Mouse (Mus musculus) midbrain, embryonic 16.5 days (tissue): Measurements from ENCODE around the gene Ddb1. TPM values are rescaled to one million over a fixed set of nuclear protein-coding genes. Genes with fewer than 3 reads are reported as not detected.

Experiments used
- ATAC-seq: fragments of 200-750 bp; cut with Nextera tagmentation; 2 replicates; pipeline ENCODE4 v1.8.0; 2017; ENCODE audit warnings: moderate TSS enrichment
- H3K27ac ChIP-seq: fragments of 300-500 bp; sonication (generic); 2 replicates; pipeline ENCODE4 v1.5.1; 2014; ENCODE audit warnings: mild to moderate bottlenecking, low read length, mixed read lengths
- H3K27me3 ChIP-seq: fragments of 300-500 bp; sonication (generic); 2 replicates; pipeline ENCODE4 v1.6.1; 2014; ENCODE audit warnings: low read depth, low read length, mixed read lengths; ENCODE audit not compliant: control insufficient read depth, insufficient read depth
- H3K36me3 ChIP-seq: fragments of 300-500 bp; sonication (generic); 2 replicates; pipeline ENCODE4 v1.6.1; 2014; ENCODE audit warnings: mild to moderate bottlenecking, low read length, moderate library complexity, mixed read lengths; ENCODE audit not compliant: control insufficient read depth, insufficient read depth
- H3K4me1 ChIP-seq: fragments of 300-500 bp; sonication (generic); 2 replicates; pipeline ENCODE4 v1.6.1; 2014; ENCODE audit warnings: mild to moderate bottlenecking, low read length, mixed read lengths; ENCODE audit not compliant: control insufficient read depth, insufficient read depth
- H3K4me2 ChIP-seq: fragments of 300-500 bp; sonication (generic); 2 replicates; pipeline ENCODE4 v1.6.1; 2014; ENCODE audit warnings: mild to moderate bottlenecking, low read length, mixed read lengths
- H3K4me3 ChIP-seq: fragments of 300-500 bp; sonication (generic); 2 replicates; pipeline ENCODE4 v1.5.1; 2014; ENCODE audit warnings: low read depth, mild to moderate bottlenecking, low read length, moderate library complexity, mixed read lengths
- H3K9ac ChIP-seq: fragments of 300-500 bp; sonication (generic); 2 replicates; pipeline ENCODE4 v1.6.1; 2014; ENCODE audit warnings: low read depth, low read length, mixed read lengths
- H3K9me3 ChIP-seq: fragments of 300-500 bp; sonication (generic); replicated peaks from 2 replicates; pipeline ENCODE4 v1.6.1; 2014; ENCODE audit warnings: mild to moderate bottlenecking, low read length, mixed read lengths; ENCODE audit not compliant: control insufficient read depth, poor library complexity, severe bottlenecking
- WGBS: fragments of 180-500 bp; shearing (Covaris S2); extraction: QIAGEN DNeasy Blood & Tissue Kit; methylation state at CpG from one replicate; pipeline ENCODE4 v1.1.7; 2014; 5-methylcytosine and 5-hydroxymethylcytosine counted together
- polyA plus RNA-seq: library from polyadenylated mRNA; unstranded; fragments of >200 nt; fragmentation: Nextera tagmentation; extraction: Ambion mirVana; gene quantifications from 2 replicates; pipeline ENCODE4 v1.2.1, GENCODE M21; 2015

Ddb1 gene
- polyA plus RNA-seq, 1 experiment from 2014 or later, result 218 TPM

GRCm38 (mm10) chr19:10603660-10604523 lies 1.2 kb upstream of the Ddb1 start:
- H3K27ac ChIP-seq, result peak overlapping the region; percentile 90; the same call in 1 of the 2 replicates
- peaks cover 14% of the 10 kb centered on the region for H3K36me3 ChIP-seq
- no peaks in the 10 kb centered on the region for H3K9me3 ChIP-seq
- H3K4me3 ChIP-seq, result no peak overlapping the region
- H3K4me1 ChIP-seq, result peaks cover 31% of the 10 kb centered on the region
- no peaks in the 10 kb centered on the region for H3K27me3 ChIP-seq
- H3K9ac ChIP-seq, result no peak overlapping the region
- H3K4me2 ChIP-seq, result no peak overlapping the region
- 86% methylated on average over 18 of the region's 18 CpGs for WGBS
- ATAC-seq, result no peak

DNA sequence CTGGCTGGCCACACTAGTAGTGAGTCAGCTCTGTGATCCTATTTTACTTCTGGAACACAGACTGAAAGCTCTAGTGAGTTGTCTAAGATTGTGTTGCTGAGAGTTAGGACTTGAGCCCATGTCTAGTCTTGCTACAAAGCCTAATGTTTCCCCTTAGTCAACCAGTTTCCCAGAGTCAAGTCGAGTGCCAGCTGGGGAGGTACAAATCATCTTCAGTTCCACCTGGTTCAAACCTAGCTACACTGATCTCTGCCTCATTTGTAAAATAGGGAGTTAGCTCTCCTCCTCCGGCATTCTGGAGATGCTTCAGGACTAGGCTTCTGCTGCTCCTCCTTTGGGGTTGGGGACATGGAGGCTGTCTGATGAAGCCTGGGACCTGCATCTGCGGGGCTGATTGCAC lies 593 bp upstream of the Ddb1 start:
- 59% methylated on average over 3 of the region's 3 CpGs for WGBS
- peak overlapping the region; percentile 90 for H3K27ac ChIP-seq
- H3K9me3 ChIP-seq, result no peaks in the 10 kb centered on the region
- peak overlapping the region; percentile 96 for H3K9ac ChIP-seq
- peaks cover 31% of the 10 kb centered on the region for H3K4me1 ChIP-seq
- ATAC-seq, result no peak
- peak overlapping the region; percentile 61 for H3K4me2 ChIP-seq
- H3K4me3 ChIP-seq, result peak overlapping the region; percentile 96
- H3K36me3 ChIP-seq, result peaks cover 17% of the 10 kb centered on the region
- H3K27me3 ChIP-seq, result no peaks in the 10 kb centered on the region

GRCm38 (mm10) chr19:10605901-10606622 lies 935 bp downstream of the Ddb1 start:
- 7% methylated on average over 20 of the region's 20 CpGs for WGBS
- Histone ChIP-seq H3K9me3 (no peaks in the 10 kb centered on the region), H3K27ac (peak overlapping the region; percentile 90), H3K27me3 (no peaks in the 10 kb centered on the region), H3K4me1 (peaks cover 31% of the 10 kb centered on the region), H3K4me2 (peak overlapping the region; percentile 86), H3K4me3 (peak overlapping the region; percentile 96), H3K9ac (peak overlapping the region; percentile 96), H3K36me3 (peaks cover 29% of the 10 kb centered on the region)
- no peak; the same call in 1 of the 2 replicates for ATAC-seq

- Histone ChIP-seq H3K4me3 (no peak overlapping the region), H3K27me3 (no peaks in the 10 kb centered on the region), H3K9me3 (no peaks in the 10 kb centered on the region), H3K9ac (no peak overlapping the region), H3K4me2 (no peak overlapping the region), H3K36me3 (peaks cover 46% of the 10 kb centered on the region), H3K27ac (no peak overlapping the region), H3K4me1 (peaks cover 21% of the 10 kb centered on the region)
- 89% methylated on average over 5 of the region's 5 CpGs for WGBS
- no peak for ATAC-seq
Observed at GRCm38 (mm10) chr19:10608573-10609240, 3.6 kb downstream of the Ddb1 start.

DNA sequence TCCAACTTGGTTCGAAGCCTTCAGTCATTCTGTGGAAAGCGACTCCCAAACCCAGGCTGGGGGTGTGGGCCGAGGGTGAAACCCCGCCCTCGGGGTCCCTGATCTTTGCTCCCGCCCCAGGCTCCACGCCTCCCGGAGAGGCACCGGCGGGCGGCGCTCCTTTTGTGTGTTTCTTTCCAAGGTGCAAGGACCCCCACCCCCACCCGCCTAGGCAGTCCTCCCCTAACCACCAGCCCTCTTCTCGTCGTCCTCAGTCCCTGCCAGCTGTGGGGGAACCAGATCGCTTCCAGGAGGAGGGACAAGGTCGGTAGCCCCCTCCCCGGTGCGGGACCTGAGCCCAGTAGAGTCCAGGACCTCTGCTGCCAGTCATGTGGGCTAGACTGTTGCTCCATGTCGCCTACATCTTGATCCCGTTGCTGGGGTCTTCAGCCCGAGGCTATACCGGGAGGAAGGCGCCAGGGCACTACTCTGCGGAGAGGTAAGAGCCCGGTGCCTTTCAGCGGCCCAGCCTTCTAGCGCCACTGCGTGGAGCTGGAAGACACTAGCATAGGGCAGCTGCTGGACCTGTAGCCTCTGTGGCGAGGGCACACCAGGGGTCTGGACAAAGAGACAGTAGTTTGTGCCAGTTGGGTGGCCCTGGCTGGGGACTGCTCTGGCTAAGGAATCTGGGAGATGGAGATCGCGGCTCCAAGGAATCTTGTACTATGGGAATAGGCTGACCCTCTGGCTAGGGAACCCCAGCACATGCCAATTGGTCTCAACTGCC lies 29.2 kb downstream of the Ddb1 start, which contains the start of gene Vwce:
Vwce (plus strand) TSS at position 108 of the 766 bp plus-strand sequence.
- Histone ChIP-seq H3K9me3 (no peaks in the 10 kb centered on the region), H3K4me1 (peaks cover 13% of the 10 kb centered on the region), H3K27ac (peak within 1 kb of the TSS; percentile 55; the same call in 1 of the 2 replicates), H3K36me3 (peaks cover 7% of the 10 kb centered on the region; the same call in 1 of the 2 replicates), H3K4me2 (peak within 1 kb of the TSS; percentile 96), H3K9ac (peak within 1 kb of the TSS; percentile 72), H3K27me3 (no peaks in the 10 kb centered on the region; the same call in 1 of the 2 replicates), H3K4me3 (peak within 1 kb of the TSS; percentile 48)
- 2% methylated on average over 32 of the region's 32 CpGs for WGBS
- peak; percentile 87 for ATAC-seq

DNA sequence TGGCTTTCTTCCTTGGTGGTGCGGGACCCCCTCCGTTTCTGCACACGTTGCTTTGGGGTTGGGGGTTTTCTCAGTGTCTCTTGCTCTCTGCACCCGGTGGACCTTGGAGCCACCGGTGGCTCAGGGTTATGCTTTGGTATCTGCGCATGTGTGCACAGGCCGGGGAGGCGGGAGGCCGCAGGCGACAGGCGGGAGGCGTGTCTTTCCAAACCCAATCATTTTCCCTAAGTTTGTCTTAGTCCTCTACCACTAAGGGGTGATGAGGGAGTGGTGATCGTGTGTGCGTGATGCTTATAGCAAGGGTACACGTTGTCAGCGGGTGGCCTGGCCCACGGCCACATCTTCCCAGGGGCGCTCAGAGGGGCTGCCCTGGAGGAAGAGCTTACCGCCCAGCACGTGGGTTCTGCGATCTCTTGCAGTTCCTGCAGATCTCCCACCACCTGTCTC lies 29.8 kb downstream of the Ddb1 start:
- WGBS, result under 1% methylated on average over 21 of the region's 21 CpGs
- H3K27me3 ChIP-seq, result no peaks in the 10 kb centered on the region; the same call in 1 of the 2 replicates
- H3K27ac ChIP-seq, result peak overlapping the region; percentile 55; the same call in 1 of the 2 replicates
- H3K9me3 ChIP-seq, result no peaks in the 10 kb centered on the region
- H3K36me3 ChIP-seq, result peaks cover 5% of the 10 kb centered on the region; the same call in 1 of the 2 replicates
- peak overlapping the region; percentile 72 for H3K9ac ChIP-seq
- peak overlapping the region; percentile 48 for H3K4me3 ChIP-seq
- H3K4me1 ChIP-seq, result peaks cover 13% of the 10 kb centered on the region
- peak; percentile 91 for ATAC-seq
- H3K4me2 ChIP-seq, result peak overlapping the region; percentile 96

GRCm38 (mm10) chr19:10637840-10638239 lies 32.7 kb downstream of the Ddb1 start:
- Histone ChIP-seq H3K27ac (no peak overlapping the region), H3K36me3 (no peaks in the 10 kb centered on the region), H3K9ac (no peak overlapping the region), H3K4me1 (peaks cover 13% of the 10 kb centered on the region), H3K9me3 (no peaks in the 10 kb centered on the region), H3K27me3 (no peaks in the 10 kb centered on the region; the same call in 1 of the 2 replicates), H3K4me2 (no peak overlapping the region), H3K4me3 (no peak overlapping the region)
- 74% methylated on average over 7 of the region's 7 CpGs for whole genome bisulfite sequencing
- no peak for ATAC-seq

GRCm38 (mm10) chr19:10640080-10640479 lies 35.0 kb downstream of the Ddb1 start:
- H3K4me1 ChIP-seq, result peaks cover 4% of the 10 kb centered on the region
- no peak overlapping the region for H3K4me3 ChIP-seq
- ATAC-seq, result no peak
- WGBS, result 8% methylated on average over 5 of the region's 5 CpGs
- no peak overlapping the region for H3K4me2 ChIP-seq
- no peak overlapping the region for H3K9ac ChIP-seq
- H3K27ac ChIP-seq, result no peak overlapping the region
- H3K27me3 ChIP-seq, result no peaks in the 10 kb centered on the region
- no peaks in the 10 kb centered on the region for H3K36me3 ChIP-seq
- no peaks in the 10 kb centered on the region for H3K9me3 ChIP-seq
